Mouse (Mus musculus): ENCODE data around the gene Hexim1. TPM values are rescaled to one million over a fixed set of nuclear protein-coding genes. Genes with fewer than 3 reads are reported as not detected.

Hexim1 gene
- total RNA-seq, 1 experiment: 29.1 TPM

- no peak for DNase-seq (ENCODE audit: low read depth, low spot score)
- in situ Hi-C loops (cut with MboI; ENCODE audit: low sequenced_read_pairs in 2 of 2, unreplicated experiment in 2 of 2): no loop called here
- TF ChIP-seq HCFC1 (IDR thresholded peaks at IDR 0.05; ENCODE audit: borderline replicate concordance, insufficient read depth, low read length) (no peak), ZNF384 (IDR thresholded peaks at IDR 0.05; ENCODE audit: low read depth, low read length) (no peak), MAFK (IDR thresholded peaks at IDR 0.05; ENCODE audit: insufficient read depth, low read depth, low read length) (no peak), ZC3H11A (IDR thresholded peaks at IDR 0.05; ENCODE audit: borderline replicate concordance, low read depth, low read length) (no peak), CHD2 (IDR thresholded peaks at IDR 0.05; ENCODE audit: low read depth, low read length) (no peak)
- Histone ChIP-seq H3K9ac (ENCODE audit: insufficient read depth, low read depth, low read length, poor library complexity, severe bottlenecking) (no peak overlapping the region), H3K9me3 (ENCODE audit: control insufficient read depth, insufficient read depth, low read depth, low read length) (no peaks in the 10 kb centered on the region), H3K36me3 (ENCODE audit: control insufficient read depth, insufficient read depth, low read length, poor library complexity, severe bottlenecking) (peaks cover 56% of the 10 kb centered on the region), H3K4me1 (ENCODE audit: control insufficient read depth in 2 of 2, insufficient read depth in 2 of 2, low read length in 2 of 2, poor library complexity in 1 of 2) (peaks cover 3 to 7% of the 10 kb centered on the region in 2 experiments; a peak in 2 of 4 replicates), H3K27ac (ENCODE audit: insufficient read depth, low read depth, low read length, poor library complexity, severe bottlenecking) (no peak overlapping the region), H3K4me3 (ENCODE audit: insufficient read depth in 1 of 2, low read depth in 1 of 2, low read length in 2 of 2, poor library complexity in 1 of 2, severe bottlenecking in 1 of 2) (no peak overlapping the region)
Measured at GRCm38 (mm10) chr11:103068884-103069283, 47.1 kb upstream of the Hexim1 start.

- in situ Hi-C loops (cut with MboI; ENCODE audit: low sequenced_read_pairs in 2 of 2, unreplicated experiment in 2 of 2): no loop called here
- Histone ChIP-seq H3K9me3 (ENCODE audit: control insufficient read depth, insufficient read depth, low read depth, low read length) (no peaks in the 10 kb centered on the region), H3K27ac (ENCODE audit: insufficient read depth, low read depth, low read length, poor library complexity, severe bottlenecking) (no peak overlapping the region), H3K4me1 (ENCODE audit: control insufficient read depth in 2 of 2, insufficient read depth in 2 of 2, low read length in 2 of 2, poor library complexity in 1 of 2) (peaks cover 3 to 14% of the 10 kb centered on the region in 2 experiments; a peak in 2 of 4 replicates), H3K4me3 (ENCODE audit: insufficient read depth in 1 of 2, low read depth in 1 of 2, low read length in 2 of 2, poor library complexity in 1 of 2, severe bottlenecking in 1 of 2) (no peak overlapping the region), H3K9ac (ENCODE audit: insufficient read depth, low read depth, low read length, poor library complexity, severe bottlenecking) (no peak overlapping the region), H3K36me3 (ENCODE audit: control insufficient read depth, insufficient read depth, low read length, poor library complexity, severe bottlenecking) (peaks cover 47% of the 10 kb centered on the region)
- TF ChIP-seq ZNF384 (IDR thresholded peaks at IDR 0.05; ENCODE audit: low read depth, low read length): no peak
- no peak for TF ChIP-seq ZC3H11A (IDR thresholded peaks at IDR 0.05; ENCODE audit: borderline replicate concordance, low read depth, low read length)
- TF ChIP-seq CHD2 (IDR thresholded peaks at IDR 0.05; ENCODE audit: low read depth, low read length): no peak
- TF ChIP-seq HCFC1 (IDR thresholded peaks at IDR 0.05; ENCODE audit: borderline replicate concordance, insufficient read depth, low read length): no peak
- TF ChIP-seq MAFK (IDR thresholded peaks at IDR 0.05; ENCODE audit: insufficient read depth, low read depth, low read length): no peak
- DNase-seq (ENCODE audit: low read depth, low spot score): no peak
Measured at GRCm38 (mm10) chr11:103069731-103070130, 46.3 kb upstream of the Hexim1 start.

- no peak for DNase-seq (ENCODE audit: low read depth, low spot score)
- Histone ChIP-seq H3K9me3 (ENCODE audit: control insufficient read depth, insufficient read depth, low read depth, low read length) (no peaks in the 10 kb centered on the region), H3K4me3 (ENCODE audit: insufficient read depth in 1 of 2, low read depth in 1 of 2, low read length in 2 of 2, poor library complexity in 1 of 2, severe bottlenecking in 1 of 2) (no peak overlapping the region), H3K4me1 (ENCODE audit: control insufficient read depth in 2 of 2, insufficient read depth in 2 of 2, low read length in 2 of 2, poor library complexity in 1 of 2) (peaks cover 3 to 17% of the 10 kb centered on the region in 2 experiments; a peak in 2 of 4 replicates), H3K9ac (ENCODE audit: insufficient read depth, low read depth, low read length, poor library complexity, severe bottlenecking) (no peak overlapping the region), H3K27ac (ENCODE audit: insufficient read depth, low read depth, low read length, poor library complexity, severe bottlenecking) (no peak overlapping the region), H3K36me3 (ENCODE audit: control insufficient read depth, insufficient read depth, low read length, poor library complexity, severe bottlenecking) (peaks cover 42% of the 10 kb centered on the region)
- no peak for TF ChIP-seq ZNF384 (IDR thresholded peaks at IDR 0.05; ENCODE audit: low read depth, low read length)
- no peak for TF ChIP-seq CHD2 (IDR thresholded peaks at IDR 0.05; ENCODE audit: low read depth, low read length)
- TF ChIP-seq ZC3H11A (IDR thresholded peaks at IDR 0.05; ENCODE audit: borderline replicate concordance, low read depth, low read length): no peak
- in situ Hi-C loops (cut with MboI; ENCODE audit: low sequenced_read_pairs in 2 of 2, unreplicated experiment in 2 of 2): no loop called here
Measured at GRCm38 (mm10) chr11:103070322-103070880, 45.6 kb upstream of the Hexim1 start.

- Histone ChIP-seq H3K9me3 (ENCODE audit: control insufficient read depth, insufficient read depth, low read depth, low read length) (no peaks in the 10 kb centered on the region), H3K4me3 (ENCODE audit: insufficient read depth in 1 of 2, low read depth in 1 of 2, low read length in 2 of 2, poor library complexity in 1 of 2, severe bottlenecking in 1 of 2) (no peak overlapping the region), H3K4me1 (ENCODE audit: control insufficient read depth in 2 of 2, insufficient read depth in 2 of 2, low read length in 2 of 2, poor library complexity in 1 of 2) (peaks cover 0 to 11% of the 10 kb centered on the region in 2 experiments; a peak in 1 of 4 replicates), H3K27ac (ENCODE audit: insufficient read depth, low read depth, low read length, poor library complexity, severe bottlenecking) (no peak overlapping the region), H3K36me3 (ENCODE audit: control insufficient read depth, insufficient read depth, low read length, poor library complexity, severe bottlenecking) (peaks cover 23% of the 10 kb centered on the region; the same call in 1 of the 2 replicates), H3K9ac (ENCODE audit: insufficient read depth, low read depth, low read length, poor library complexity, severe bottlenecking) (no peak overlapping the region)
- in situ Hi-C loops (cut with MboI; ENCODE audit: low sequenced_read_pairs in 2 of 2, unreplicated experiment in 2 of 2): no loop called here
- DNase-seq (ENCODE audit: low read depth, low spot score): no peak
- TF ChIP-seq MAFK (IDR thresholded peaks at IDR 0.05; ENCODE audit: insufficient read depth, low read depth, low read length) (no peak), CHD2 (IDR thresholded peaks at IDR 0.05; ENCODE audit: low read depth, low read length) (no peak)
Measured at GRCm38 (mm10) chr11:103073671-103074070, 42.4 kb upstream of the Hexim1 start.

GRCm38 (mm10) chr11:103074121-103074650 lies 41.8 kb upstream of the Hexim1 start:
- Histone ChIP-seq H3K4me3 (ENCODE audit: insufficient read depth in 1 of 2, low read depth in 1 of 2, low read length in 2 of 2, poor library complexity in 1 of 2, severe bottlenecking in 1 of 2) (no peak overlapping the region), H3K27ac (ENCODE audit: insufficient read depth, low read depth, low read length, poor library complexity, severe bottlenecking) (no peak overlapping the region)
- in situ Hi-C loops (cut with MboI; ENCODE audit: low sequenced_read_pairs in 2 of 2, unreplicated experiment in 2 of 2): no loop called here

More at GRCm38 (mm10) chr11:103074121-103074650, 41.8 kb upstream of the Hexim1 start:
- no peak for DNase-seq (ENCODE audit: low read depth, low spot score)
- Histone ChIP-seq H3K9me3 (ENCODE audit: control insufficient read depth, insufficient read depth, low read depth, low read length) (no peaks in the 10 kb centered on the region), H3K9ac (ENCODE audit: insufficient read depth, low read depth, low read length, poor library complexity, severe bottlenecking) (no peak overlapping the region), H3K36me3 (ENCODE audit: control insufficient read depth, insufficient read depth, low read length, poor library complexity, severe bottlenecking) (peaks cover 17% of the 10 kb centered on the region; the same call in 1 of the 2 replicates), H3K4me1 (ENCODE audit: control insufficient read depth in 2 of 2, insufficient read depth in 2 of 2, low read length in 2 of 2, poor library complexity in 1 of 2) (peaks cover 0 to 11% of the 10 kb centered on the region in 2 experiments; a peak in 1 of 4 replicates)
- TF ChIP-seq ZC3H11A (IDR thresholded peaks at IDR 0.05; ENCODE audit: borderline replicate concordance, low read depth, low read length) (no peak), ZNF384 (IDR thresholded peaks at IDR 0.05; ENCODE audit: low read depth, low read length) (no peak), MAFK (IDR thresholded peaks at IDR 0.05; ENCODE audit: insufficient read depth, low read depth, low read length) (no peak), CHD2 (IDR thresholded peaks at IDR 0.05; ENCODE audit: low read depth, low read length) (no peak), HCFC1 (IDR thresholded peaks at IDR 0.05; ENCODE audit: borderline replicate concordance, insufficient read depth, low read length) (no peak)
